Mouse (Mus musculus): Measurements from ENCODE around the gene Mlh1.

- TF ChIP-seq FLI1 (IDR thresholded peaks at IDR 0.05; ENCODE audit: low read length): no peak
- TF ChIP-seq GATA1 (IDR thresholded peaks at IDR 0.05; ENCODE audit: borderline replicate concordance, low read length): no peak
These were observed 42.6 kb upstream of the Mlh1 start for GRCm38 (mm10) chr9:111314219-111314618.

All from megakaryocyte, embryonic 14.5 days (primary cell).